Mouse (Mus musculus) heart, postnatal 0 days (tissue): ENCODE measurements around the gene Nme8.

Experiments
- CTCF ChIP-seq: IDR thresholded peaks from 2 replicates; pipeline ENCODE4 v1.5.1; 2016; ENCODE audit warnings: antibody characterized with exemption, control low read depth, low read depth
- EP300 ChIP-seq: IDR thresholded peaks from 2 replicates; pipeline ENCODE4 v1.6.1; 2016; ENCODE audit warnings: antibody characterized with exemption, low read depth

GRCm38 (mm10) chr13:19623228-19623905, 74.2 kb downstream of the Nme8 start:
- TF ChIP-seq CTCF (no peak), EP300 (no peak)
